ENCODE assay signal across 17 mouse cellular contexts in the genomic region with DNA sequence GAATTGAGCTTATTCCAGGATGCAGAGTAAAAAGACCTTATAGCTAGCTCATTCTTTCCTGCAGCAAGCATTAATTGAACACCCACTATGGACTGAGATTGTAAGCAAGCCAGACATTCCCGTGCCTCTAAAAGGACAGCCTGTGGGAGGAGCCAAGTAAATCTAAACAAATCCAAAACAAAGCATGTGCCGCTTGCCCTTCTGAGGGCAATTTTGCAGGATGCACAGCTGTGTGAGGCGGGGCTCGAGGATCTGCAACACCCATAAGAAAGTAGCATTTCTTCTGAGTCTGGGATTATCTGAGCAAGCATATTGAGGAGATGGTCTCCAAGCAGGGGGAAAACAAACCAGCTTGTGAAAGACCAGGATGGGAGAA. TPM values are rescaled to one million over a fixed set of nuclear protein-coding genes. Genes with fewer than 3 reads are reported as not detected.
DNase-seq lines count a peak whose midpoint lies in the region; ATAC-seq and TF ChIP-seq lines count a peak whose summit lies in the region.
"Had no signal": no experiment of that assay in that cellular context is flagged by ENCODE, and none has a peak within 500 bp of the region (broad histone marks: within the 10 kb centered on the region; RNA-seq: fewer than 3 reads in every experiment).

No protein-coding gene starts in this region.

- intact Hi-C loops in left cerebral cortex, postnatal 10 days (cut with DNase I), result no loop called here

- WGBS in hindbrain, embryonic 12.5 days, result 48% methylated on average over 4 of the region's 4 CpGs
- 53% methylated on average over 4 of the region's 4 CpGs for WGBS in hindbrain, embryonic 11.5 days
- WGBS in lung, embryonic 14.5 days, result 18% methylated on average over 4 of the region's 4 CpGs
- 35% methylated on average over 4 of the region's 4 CpGs for WGBS in lung, adult 2 months
- 36% methylated on average over 4 of the region's 4 CpGs for WGBS in intestine, embryonic 16.5 days
- 20% methylated on average over 4 of the region's 4 CpGs for WGBS in stomach, postnatal 0 days

- H3K4me1 ChIP-seq in hindbrain, embryonic 12.5 days, result 0 out of 2 replicates have a peak, but pooled peaks cover 3% of the 10 kb centered on the region
- no peaks in the 10 kb centered on the region for H3K4me1 ChIP-seq in hindbrain, embryonic 11.5 days (replicated peaks; ENCODE audit: control insufficient read depth, insufficient read depth, low read length)
- H3K4me1 ChIP-seq in lung, embryonic 14.5 days (ENCODE audit: insufficient read depth), result no peaks in the 10 kb centered on the region
- H3K4me1 ChIP-seq in lung, adult 2 months (ENCODE audit: control insufficient read depth, insufficient read depth, low read length), result no peaks in the 10 kb centered on the region
- H3K4me1 ChIP-seq in intestine, embryonic 16.5 days (ENCODE audit: control insufficient read depth, insufficient read depth, low read length), result no peaks in the 10 kb centered on the region
- no peaks in the 10 kb centered on the region for H3K4me1 ChIP-seq in stomach, postnatal 0 days (replicated peaks; ENCODE audit: control insufficient read depth, insufficient read depth)
- H3K4me1 ChIP-seq: embryonic facial prominence, embryonic 10.5 days; liver, embryonic 13.5 days had no signal

- H3K9ac ChIP-seq in hindbrain, embryonic 12.5 days, result no peak overlapping the region
- no peak overlapping the region for H3K9ac ChIP-seq in hindbrain, embryonic 11.5 days (ENCODE audit: low read depth, low read length)
- no peak overlapping the region for H3K9ac ChIP-seq in lung, embryonic 14.5 days
- no peak overlapping the region for H3K9ac ChIP-seq in intestine, embryonic 16.5 days (ENCODE audit: low read depth, low read length)
- no peak overlapping the region for H3K9ac ChIP-seq in stomach, postnatal 0 days (ENCODE audit: low read length)
- H3K9ac ChIP-seq: liver, embryonic 13.5 days had no signal

- no peak overlapping the region for H3K4me3 ChIP-seq in hindbrain, embryonic 12.5 days
- H3K4me3 ChIP-seq in hindbrain, embryonic 11.5 days (ENCODE audit: low read depth, low read length), result no peak overlapping the region
- no peak overlapping the region for H3K4me3 ChIP-seq in lung, embryonic 14.5 days (ENCODE audit: low read depth, low read length)
- H3K4me3 ChIP-seq in lung, adult 2 months (replicated peaks; ENCODE audit: extremely low read depth, low read depth, low read length), result no peak overlapping the region
- no peak overlapping the region for H3K4me3 ChIP-seq in intestine, embryonic 16.5 days (ENCODE audit: low read length)
- H3K4me3 ChIP-seq in stomach, postnatal 0 days (ENCODE audit: low read depth, low read length), result no peak overlapping the region
- H3K4me3 ChIP-seq: embryonic facial prominence, embryonic 10.5 days; gastrocnemius, adult 2 months; heart, adult 2 months; liver, embryonic 13.5 days had no signal

- H3K36me3 ChIP-seq in hindbrain, embryonic 12.5 days, result no peaks in the 10 kb centered on the region
- no peaks in the 10 kb centered on the region for H3K36me3 ChIP-seq in hindbrain, embryonic 11.5 days (ENCODE audit: control insufficient read depth, insufficient read depth, low read length)
- no peaks in the 10 kb centered on the region for H3K36me3 ChIP-seq in lung, embryonic 14.5 days (ENCODE audit: insufficient read depth)
- no peaks in the 10 kb centered on the region for H3K36me3 ChIP-seq in intestine, embryonic 16.5 days (ENCODE audit: control insufficient read depth, insufficient read depth, low read length)
- H3K36me3 ChIP-seq in stomach, postnatal 0 days (ENCODE audit: control insufficient read depth, insufficient read depth, low read length), result no peaks in the 10 kb centered on the region
- H3K36me3 ChIP-seq: embryonic facial prominence, embryonic 10.5 days; liver, embryonic 13.5 days had no signal

- peak; percentile 58; the same call in 1 of the 2 replicates for ATAC-seq in hindbrain, embryonic 12.5 days (ENCODE audit: low FRiP score)
- ATAC-seq in hindbrain, embryonic 11.5 days (ENCODE audit: low FRiP score), result no peak
- ATAC-seq in lung, embryonic 14.5 days (ENCODE audit: insufficient read depth), result peak; percentile 93
- peak; percentile 65; the same call in 1 of the 2 replicates for ATAC-seq in intestine, embryonic 16.5 days
- ATAC-seq in stomach, postnatal 0 days (ENCODE audit: low FRiP score, low TSS enrichment), result no peak; the same call in 1 of the 2 replicates

- H3K9me3 ChIP-seq in hindbrain, embryonic 12.5 days (replicated peaks), result no peaks in the 10 kb centered on the region
- H3K9me3 ChIP-seq in hindbrain, embryonic 11.5 days (ENCODE audit: control insufficient read depth, low read length), result no peaks in the 10 kb centered on the region
- no peaks in the 10 kb centered on the region for H3K9me3 ChIP-seq in lung, embryonic 14.5 days (ENCODE audit: low read depth, low read length)
- no peaks in the 10 kb centered on the region for H3K9me3 ChIP-seq in intestine, embryonic 16.5 days (ENCODE audit: control insufficient read depth, low read length)
- no peaks in the 10 kb centered on the region for H3K9me3 ChIP-seq in stomach, postnatal 0 days (ENCODE audit: control insufficient read depth, low read length)
- H3K9me3 ChIP-seq: embryonic facial prominence, embryonic 10.5 days; liver, embryonic 13.5 days had no signal

- TF ChIP-seq EP300 in stomach, postnatal 0 days (optimal IDR thresholded peaks at IDR 0.05), result no peak

- DNase-seq in hindbrain, embryonic 11.5 days (ENCODE audit: low spot score), result no peak
- DNase-seq in lung, embryonic 14.5 days, result peak; percentile 88
- no peak for DNase-seq in lung, adult 2 months
- no peak for DNase-seq in stomach, postnatal 0 days (ENCODE audit: low spot score)
- no peak for DNase-seq in left cerebral cortex, postnatal 10 days (ENCODE audit: extremely low spot score in 1 of 2, low spot score in 2 of 2)
- DNase-seq in cerebellum, postnatal 4 days (ENCODE audit: low spot score in 2 of 2), result no peak
- DNase-seq: cerebellum, adult 9-11 months; gastrocnemius, adult 2 months; heart, adult 2 months; heart, postnatal 10 days; kidney, adult 8-10 months; liver, embryonic 13.5 days; thymus, postnatal 25 days had no signal

- H3K27ac ChIP-seq in hindbrain, embryonic 12.5 days, result no peak overlapping the region
- H3K27ac ChIP-seq in hindbrain, embryonic 11.5 days (ENCODE audit: low read depth, low read length), result no peak overlapping the region
- no peak overlapping the region for H3K27ac ChIP-seq in lung, embryonic 14.5 days (ENCODE audit: low read depth)
- H3K27ac ChIP-seq in intestine, embryonic 16.5 days (ENCODE audit: low read length), result no peak overlapping the region
- 0 out of 2 replicates have a peak overlapping the region, but pooled peaks have one; percentile 41 for H3K27ac ChIP-seq in stomach, postnatal 0 days (replicated peaks)
- H3K27ac ChIP-seq: embryonic facial prominence, embryonic 10.5 days; gastrocnemius, adult 2 months; heart, adult 2 months; liver, embryonic 13.5 days had no signal

- no peak for TF ChIP-seq CTCF in lung, embryonic 14.5 days (IDR thresholded peaks at IDR 0.05; ENCODE audit: low read depth)
- TF ChIP-seq CTCF in lung, adult 2 months (IDR thresholded peaks at IDR 0.05; ENCODE audit: insufficient read depth, low read length), result no peak
- no peak for TF ChIP-seq CTCF in stomach, postnatal 0 days (IDR thresholded peaks at IDR 0.05; ENCODE audit: low read depth)

- no peaks in the 10 kb centered on the region for H3K27me3 ChIP-seq in hindbrain, embryonic 12.5 days
- H3K27me3 ChIP-seq in hindbrain, embryonic 11.5 days (ENCODE audit: control insufficient read depth, insufficient read depth, low read length), result no peaks in the 10 kb centered on the region
- H3K27me3 ChIP-seq in lung, embryonic 14.5 days (ENCODE audit: insufficient read depth, low read length), result no peaks in the 10 kb centered on the region
- H3K27me3 ChIP-seq in intestine, embryonic 16.5 days (replicated peaks; ENCODE audit: control insufficient read depth, insufficient read depth, low read length), result no peaks in the 10 kb centered on the region
- H3K27me3 ChIP-seq in stomach, postnatal 0 days (ENCODE audit: control insufficient read depth, insufficient read depth, low read length), result no peaks in the 10 kb centered on the region
- H3K27me3 ChIP-seq: liver, embryonic 13.5 days had no signal

- H3K4me2 ChIP-seq in hindbrain, embryonic 12.5 days (replicated peaks), result no peak overlapping the region
- H3K4me2 ChIP-seq in hindbrain, embryonic 11.5 days (replicated peaks; ENCODE audit: low read depth, low read length), result no peak overlapping the region
- no peak overlapping the region for H3K4me2 ChIP-seq in lung, embryonic 14.5 days
- H3K4me2 ChIP-seq in intestine, embryonic 16.5 days (ENCODE audit: low read depth, low read length), result no peak overlapping the region
- no peak overlapping the region for H3K4me2 ChIP-seq in stomach, postnatal 0 days (replicated peaks; ENCODE audit: low read depth)
- H3K4me2 ChIP-seq: liver, embryonic 13.5 days had no signal

- no peak for TF ChIP-seq POLR2A in lung, adult 2 months (IDR thresholded peaks at IDR 0.05; ENCODE audit: borderline replicate concordance, extremely low read depth, low read depth, low read length)

RNA-seq across cellular contexts. Expression of a gene that starts 43.2 kb away (rescaled TPM):
- polyA plus RNA-seq in hindbrain, embryonic 12.5 days (2016; fragmentation: Nextera tagmentation; extraction: Ambion mirVana), result 21.4 and 29.2 TPM in 2 replicates
- polyA plus RNA-seq in hindbrain, embryonic 11.5 days (2014; fragmentation: Nextera tagmentation; extraction: Ambion mirVana), result 19.1 and 19.6 TPM in 2 replicates
- polyA plus RNA-seq in lung, embryonic 14.5 days (2014; fragmentation: Nextera tagmentation; extraction: Ambion mirVana), result 26.7 and 27.1 TPM in 2 replicates
- 37.4 and 44.3 TPM in 2 replicates for polyA plus RNA-seq in lung, adult 2 months (2012; rRNA removed)
- 16.0 and 16.9 TPM in 2 replicates for polyA plus RNA-seq in intestine, embryonic 16.5 days (2015; fragmentation: Nextera tagmentation; extraction: Ambion mirVana)
- polyA plus RNA-seq in stomach, postnatal 0 days (2015; fragmentation: Nextera tagmentation; extraction: Ambion mirVana), result 19.6 and 22.2 TPM in 2 replicates
- 10 to 100 TPM; 17.5 to 22.2 TPM for total RNA-seq in left cerebral cortex, postnatal 10 days (2021)
- total RNA-seq: megakaryocyte-erythroid progenitor cell, adult 5-6 weeks had no signal

Comparison
In these comparisons a context has a peak if more than half of its experiments do, and no peak if none do; other contexts are left out.
1. ATAC-seq: peak in hindbrain, embryonic 12.5 days (single experiment), lung, embryonic 14.5 days (single experiment) and intestine, embryonic 16.5 days (single experiment); none in hindbrain, embryonic 11.5 days (single experiment) and stomach, postnatal 0 days (single experiment).